ENCODE assay signal across 16 mouse cellular contexts in the genomic region with DNA sequence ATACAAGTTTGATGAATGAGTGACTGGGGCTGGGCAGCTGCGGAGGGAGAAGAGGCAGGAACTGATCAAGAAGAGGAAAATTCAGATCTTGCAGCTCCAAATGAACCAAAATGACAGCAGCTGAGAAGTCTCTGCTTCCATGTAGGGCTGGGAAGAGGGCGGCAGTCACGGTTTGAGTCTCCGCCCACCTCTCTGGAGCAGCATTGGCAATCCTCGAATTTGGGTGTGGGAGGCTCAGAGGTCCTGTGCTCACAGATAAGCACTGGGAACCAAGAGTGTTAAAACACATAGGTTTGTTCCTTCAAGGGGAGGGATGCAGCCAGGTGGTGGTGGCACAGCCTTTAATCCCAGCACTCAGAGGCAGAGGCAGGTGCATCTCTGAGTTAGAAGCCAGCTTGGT. TPM values are rescaled to one million over a fixed set of nuclear protein-coding genes. Genes with fewer than 3 reads are reported as not detected.
DNase-seq lines count a peak whose midpoint lies in the region; ATAC-seq lines count a peak whose summit lies in the region.
"Had no signal": no experiment of that assay in that cellular context is flagged by ENCODE, and none has a peak within 500 bp of the region (broad histone marks: within the 10 kb centered on the region; RNA-seq: fewer than 3 reads in every experiment).

No protein-coding gene starts in this region.

- H3K4me2 ChIP-seq in lung, embryonic 16.5 days (ENCODE audit: low read depth, low read length) = no peak overlapping the region
- no peak overlapping the region for H3K4me2 ChIP-seq in liver, embryonic 15.5 days
- H3K4me2 ChIP-seq: embryonic facial prominence, embryonic 15.5 days had no signal

- H3K9ac ChIP-seq in lung, embryonic 16.5 days (ENCODE audit: low read length) = no peak overlapping the region
- no peak overlapping the region for H3K9ac ChIP-seq in liver, embryonic 15.5 days
- H3K9ac ChIP-seq: embryonic facial prominence, embryonic 15.5 days had no signal

- no peak overlapping the region for H3K4me3 ChIP-seq in lung, embryonic 16.5 days (ENCODE audit: low read length)
- H3K4me3 ChIP-seq in liver, embryonic 15.5 days (replicated peaks) = no peak overlapping the region
- no peak overlapping the region for H3K4me3 ChIP-seq in heart, embryonic 10.5 days
- H3K4me3 ChIP-seq: embryonic facial prominence, embryonic 15.5 days had no signal

- ATAC-seq in lung, embryonic 16.5 days (ENCODE audit: low read depth) = 0 out of 2 replicates have a peak, but pooled peaks have one; percentile 32
- peak; percentile 61 for ATAC-seq in liver, embryonic 15.5 days (ENCODE audit: insufficient read depth)
- ATAC-seq: intestine, postnatal 0 days had no signal

- H3K36me3 ChIP-seq in lung, embryonic 16.5 days (ENCODE audit: control insufficient read depth, insufficient read depth, low read length) = no peaks in the 10 kb centered on the region
- no peaks in the 10 kb centered on the region for H3K36me3 ChIP-seq in liver, embryonic 15.5 days (replicated peaks)
- no peaks in the 10 kb centered on the region for H3K36me3 ChIP-seq in heart, embryonic 10.5 days
- H3K36me3 ChIP-seq: embryonic facial prominence, embryonic 15.5 days had no signal

- 26% methylated on average over 5 of the region's 5 CpGs for WGBS in lung, embryonic 16.5 days
- 20% methylated on average over 5 of the region's 5 CpGs for WGBS in liver, embryonic 15.5 days (ENCODE audit: insufficient replicate concordance)
- 28% methylated on average over 5 of the region's 5 CpGs for WGBS in heart, embryonic 10.5 days

- no peaks in the 10 kb centered on the region for H3K9me3 ChIP-seq in lung, embryonic 16.5 days (ENCODE audit: control insufficient read depth, low read length)
- no peaks in the 10 kb centered on the region for H3K9me3 ChIP-seq in liver, embryonic 15.5 days (replicated peaks)
- H3K9me3 ChIP-seq in heart, embryonic 10.5 days = no peaks in the 10 kb centered on the region
- H3K9me3 ChIP-seq: embryonic facial prominence, embryonic 15.5 days had no signal

- H3K27ac ChIP-seq in lung, embryonic 16.5 days (ENCODE audit: low read length) = no peak overlapping the region
- H3K27ac ChIP-seq in liver, embryonic 15.5 days (replicated peaks) = no peak overlapping the region
- H3K27ac ChIP-seq in heart, embryonic 10.5 days = no peak overlapping the region
- H3K27ac ChIP-seq: embryonic facial prominence, embryonic 15.5 days; macrophage had no signal

- peak; percentile 51 to 74 for DNase-seq in frontal cortex, adult 2 months (ENCODE audit: extremely low spot score in 1 of 2, low spot score in 1 of 2)
- no peak for DNase-seq in frontal cortex, postnatal 14 days (ENCODE audit: low spot score in 2 of 2)
- no peak for DNase-seq in lung, postnatal 4 days
- DNase-seq in c-Kit-negative CD71-positive TER-119-positive erythroid progenitor cells, embryonic 14.5 days (ENCODE audit: low read depth, low spot score) = peak; percentile 30
- no peak for DNase-seq in heart, embryonic 10.5 days (ENCODE audit: low spot score)
- DNase-seq in adrenal gland, postnatal 10 days = no peak
- DNase-seq: cerebellum, postnatal 36 days; thymus, postnatal 14 days had no signal

- peaks cover 2% of the 10 kb centered on the region; the same call in 1 of the 2 replicates for H3K4me1 ChIP-seq in lung, embryonic 16.5 days (replicated peaks; ENCODE audit: control insufficient read depth, insufficient read depth, low read length)
- peaks cover 15% of the 10 kb centered on the region for H3K4me1 ChIP-seq in liver, embryonic 15.5 days (replicated peaks)
- peaks cover 64% of the 10 kb centered on the region for H3K4me1 ChIP-seq in heart, embryonic 10.5 days

- H3K27me3 ChIP-seq in lung, embryonic 16.5 days (ENCODE audit: control insufficient read depth, insufficient read depth, low read depth, low read length) = no peaks in the 10 kb centered on the region; the same call in 1 of the 2 replicates
- peaks cover 80% of the 10 kb centered on the region for H3K27me3 ChIP-seq in liver, embryonic 15.5 days
- H3K27me3 ChIP-seq in heart, embryonic 10.5 days (ENCODE audit: insufficient read depth, poor library complexity, severe bottlenecking) = peaks cover 71% of the 10 kb centered on the region

RNA-seq across cellular contexts. Expression of a gene that starts 5.3 kb away (rescaled TPM):
- 0.56 and 0.84 TPM in 2 replicates for polyA plus RNA-seq in frontal cortex, adult 2 months (2012; rRNA removed)
- polyA plus RNA-seq in lung, embryonic 16.5 days (2015; fragmentation: Nextera tagmentation; extraction: Ambion mirVana) = not detected in 2 replicates
- not detected in 2 replicates for polyA plus RNA-seq in liver, embryonic 15.5 days (2015; fragmentation: Nextera tagmentation; extraction: Ambion mirVana)
- polyA plus RNA-seq in heart, embryonic 10.5 days (2016; fragmentation: Nextera tagmentation; extraction: Ambion mirVana) = 0.06 TPM in 1 of 2 replicates, not detected in the other
- not detected for total RNA-seq in adrenal gland, postnatal 10 days (2021)
- total RNA-seq: gastrocnemius, adult 18-20 months had no signal
- polyA plus RNA-seq: embryonic facial prominence, embryonic 15.5 days; heart, embryonic 14.5 days; intestine, postnatal 0 days; macrophage had no signal

RNA-seq across cellular contexts. Expression of a gene that starts 15.9 kb away (rescaled TPM):
- 1.2 and 1.5 TPM in 2 replicates for polyA plus RNA-seq in frontal cortex, adult 2 months (2012; rRNA removed)
- 1.8 and 3.2 TPM in 2 replicates for polyA plus RNA-seq in lung, embryonic 16.5 days (2015; fragmentation: Nextera tagmentation; extraction: Ambion mirVana)
- 0.06 TPM in 1 of 2 replicates, not detected in the other for polyA plus RNA-seq in liver, embryonic 15.5 days (2015; fragmentation: Nextera tagmentation; extraction: Ambion mirVana)
- polyA plus RNA-seq in heart, embryonic 10.5 days (2016; fragmentation: Nextera tagmentation; extraction: Ambion mirVana) = 3.5 and 5.3 TPM in 2 replicates
- 1 to 10 TPM in 1 of 2 experiments, under 1 TPM in 1; 0.61 to 1.6 TPM for total RNA-seq in adrenal gland, postnatal 10 days (2021)
- total RNA-seq: layer of hippocampus, adult 8-10 months had no signal
- polyA plus RNA-seq: intestine, postnatal 0 days; macrophage had no signal

RNA-seq across cellular contexts. Expression of a gene that starts 27.7 kb away (rescaled TPM):
- polyA plus RNA-seq in frontal cortex, adult 2 months (2012; rRNA removed) = 0.08 and 0.20 TPM in 2 replicates
- polyA plus RNA-seq in lung, embryonic 16.5 days (2015; fragmentation: Nextera tagmentation; extraction: Ambion mirVana) = not detected in 2 replicates
- polyA plus RNA-seq in liver, embryonic 15.5 days (2015; fragmentation: Nextera tagmentation; extraction: Ambion mirVana) = not detected in 2 replicates
- polyA plus RNA-seq in heart, embryonic 10.5 days (2016; fragmentation: Nextera tagmentation; extraction: Ambion mirVana) = 0.15 TPM in 1 of 2 replicates, not detected in the other
- 1 to 10 TPM in 1 of 2 experiments, under 1 TPM in 1; 0.33 to 1.4 TPM for total RNA-seq in adrenal gland, postnatal 10 days (2021)
- total RNA-seq: gastrocnemius, adult 18-20 months had no signal
- polyA plus RNA-seq: embryonic facial prominence, embryonic 15.5 days; heart, embryonic 14.5 days; intestine, postnatal 0 days; macrophage had no signal

RNA-seq across cellular contexts. Expression of a gene that starts 44.9 kb away (rescaled TPM):
- polyA plus RNA-seq in frontal cortex, adult 2 months (2012; rRNA removed) = 11.8 and 13.8 TPM in 2 replicates
- polyA plus RNA-seq in lung, embryonic 16.5 days (2015; fragmentation: Nextera tagmentation; extraction: Ambion mirVana) = 165 and 178 TPM in 2 replicates
- 66.2 and 66.3 TPM in 2 replicates for polyA plus RNA-seq in liver, embryonic 15.5 days (2015; fragmentation: Nextera tagmentation; extraction: Ambion mirVana)
- polyA plus RNA-seq in heart, embryonic 10.5 days (2016; fragmentation: Nextera tagmentation; extraction: Ambion mirVana) = 138 TPM in 2 replicates
- 10 to 100 TPM; 32.1 TPM for total RNA-seq in adrenal gland, postnatal 10 days (2021)

Comparison
In these comparisons a context has a peak if more than half of its experiments do, and no peak if none do; other contexts are left out.
1. DNase-seq: peak in frontal cortex, adult 2 months (2 of 2) and c-Kit-negative CD71-positive TER-119-positive erythroid progenitor cells, embryonic 14.5 days (single experiment); none in frontal cortex, postnatal 14 days (0 of 2), lung, postnatal 4 days (0 of 2), heart, embryonic 10.5 days (single experiment) and adrenal gland, postnatal 10 days (single experiment).